Comparison of ENCODE assay signal across 15 mouse cellular contexts in genomic region chr4:63342491-63342890, GRCm38 (mm10). TPM values are rescaled to one million over a fixed set of nuclear protein-coding genes. Genes with fewer than 3 reads are reported as not detected.
"Had no signal": no experiment of that assay in that cellular context is flagged by ENCODE, and none has a peak within 500 bp of the region (broad histone marks: within the 10 kb centered on the region; RNA-seq: fewer than 3 reads in every experiment).

No protein-coding gene starts in this region.

- H3K27ac ChIP-seq: limb, embryonic 15.5 days; liver, embryonic 13.5 days; midbrain, embryonic 12.5 days had no signal

- H3K4me3 ChIP-seq: limb, embryonic 15.5 days; liver, embryonic 13.5 days; midbrain, embryonic 12.5 days had no signal

- H3K9ac ChIP-seq: limb, embryonic 15.5 days; liver, embryonic 13.5 days; midbrain, embryonic 12.5 days had no signal

- H3K27me3 ChIP-seq: limb, embryonic 15.5 days; liver, embryonic 13.5 days; midbrain, embryonic 12.5 days had no signal

- H3K9me3 ChIP-seq: limb, embryonic 15.5 days; liver, embryonic 13.5 days; midbrain, embryonic 12.5 days had no signal

- H3K36me3 ChIP-seq: limb, embryonic 15.5 days; liver, embryonic 13.5 days; midbrain, embryonic 12.5 days had no signal

- DNase-seq: kidney, adult 8-10 months; layer of hippocampus, postnatal 36 days; liver, embryonic 13.5 days; lung, adult 18-20 months; right cerebral cortex, adult 18-20 months; right cerebral cortex, postnatal 25 days; thymus, adult 18-20 months; thymus, postnatal 14 days had no signal

- H3K4me1 ChIP-seq: limb, embryonic 15.5 days; liver, embryonic 13.5 days; midbrain, embryonic 12.5 days had no signal

- H3K4me2 ChIP-seq: limb, embryonic 15.5 days; liver, embryonic 13.5 days; midbrain, embryonic 12.5 days had no signal

RNA-seq across cellular contexts. Expression of gene Orm1, which starts 1.9 kb away (rescaled TPM):
- polyA plus RNA-seq: kidney, embryonic 16.5 days; limb, embryonic 11.5 days; liver, embryonic 13.5 days; lung, embryonic 16.5 days; midbrain, embryonic 12.5 days; midbrain, embryonic 16.5 days; neural tube, embryonic 14.5 days had no signal

RNA-seq across cellular contexts. Expression of gene Orm3, which starts 13.5 kb away (rescaled TPM):
- polyA plus RNA-seq: kidney, embryonic 16.5 days; limb, embryonic 11.5 days; limb, embryonic 15.5 days; liver, embryonic 13.5 days; lung, embryonic 16.5 days; midbrain, embryonic 12.5 days; midbrain, embryonic 16.5 days; neural tube, embryonic 14.5 days had no signal

RNA-seq across cellular contexts. Expression of gene Orm2, which starts 19.8 kb away (rescaled TPM):
- polyA plus RNA-seq: kidney, embryonic 16.5 days; limb, embryonic 11.5 days; liver, embryonic 13.5 days; lung, embryonic 16.5 days; midbrain, embryonic 12.5 days; midbrain, embryonic 16.5 days; neural tube, embryonic 14.5 days had no signal
